24 mouse cellular contexts compared by ENCODE assay signal in genomic region chr10:6013743-6014142, GRCm38 (mm10).
DNase-seq lines count a peak whose midpoint lies in the region; ATAC-seq and TF ChIP-seq lines count a peak whose summit lies in the region.
"Had no signal": no experiment of that assay in that cellular context is flagged by ENCODE, and none has a peak within 500 bp of the region (broad histone marks: within the 10 kb centered on the region; RNA-seq: fewer than 3 reads in every experiment).

No protein-coding gene starts in this region.

- no peaks in the 10 kb centered on the region for H3K9me3 ChIP-seq in heart, embryonic 11.5 days (replicated peaks; ENCODE audit: control insufficient read depth, low read length)
- H3K9me3 ChIP-seq in midbrain, postnatal 0 days (ENCODE audit: low read length), result no peaks in the 10 kb centered on the region
- H3K9me3 ChIP-seq: forebrain, embryonic 13.5 days; heart, embryonic 15.5 days; limb, embryonic 13.5 days; megakaryocyte, embryonic 14.5 days; midbrain, embryonic 12.5 days; neural tube, embryonic 13.5 days had no signal

- no peak overlapping the region for H3K9ac ChIP-seq in heart, embryonic 11.5 days (ENCODE audit: low read depth, low read length)
- no peak overlapping the region for H3K9ac ChIP-seq in midbrain, postnatal 0 days (replicated peaks; ENCODE audit: low read length, poor library complexity, severe bottlenecking)
- H3K9ac ChIP-seq: forebrain, embryonic 13.5 days; heart, embryonic 15.5 days; limb, embryonic 13.5 days; midbrain, embryonic 12.5 days; neural tube, embryonic 13.5 days had no signal

- H3K4me1 ChIP-seq in heart, embryonic 11.5 days (ENCODE audit: control insufficient read depth, insufficient read depth, low read length), result no peaks in the 10 kb centered on the region
- H3K4me1 ChIP-seq in midbrain, postnatal 0 days (ENCODE audit: insufficient read depth, low read length), result no peaks in the 10 kb centered on the region
- H3K4me1 ChIP-seq: heart, embryonic 15.5 days; limb, embryonic 13.5 days; megakaryocyte, embryonic 14.5 days; midbrain, embryonic 12.5 days; neural tube, embryonic 13.5 days had no signal

- no peak for ATAC-seq in heart, embryonic 11.5 days (replicated peaks; ENCODE audit: insufficient number of reproducible peaks, low FRiP score, low TSS enrichment)
- no peak for ATAC-seq in midbrain, postnatal 0 days (ENCODE audit: low FRiP score)
- ATAC-seq: forebrain, embryonic 13.5 days; hindbrain, embryonic 16.5 days had no signal

- H3K4me2 ChIP-seq in heart, embryonic 11.5 days, result no peak overlapping the region
- no peak overlapping the region for H3K4me2 ChIP-seq in midbrain, postnatal 0 days (ENCODE audit: low read depth, low read length, poor library complexity, severe bottlenecking)
- H3K4me2 ChIP-seq: forebrain, embryonic 13.5 days; heart, embryonic 15.5 days; limb, embryonic 13.5 days; liver, embryonic 11.5 days; midbrain, embryonic 12.5 days; neural tube, embryonic 13.5 days had no signal

- no peak overlapping the region for H3K27ac ChIP-seq in heart, embryonic 11.5 days (ENCODE audit: low read depth, low read length)
- no peak overlapping the region for H3K27ac ChIP-seq in midbrain, postnatal 0 days (ENCODE audit: low read depth, low read length)
- H3K27ac ChIP-seq: forebrain, embryonic 13.5 days; heart, embryonic 15.5 days; kidney, postnatal 0 days; layer of hippocampus, adult 2 months; left cerebral cortex, adult 2 months; limb, embryonic 13.5 days; midbrain, embryonic 12.5 days; neural tube, embryonic 13.5 days had no signal

- H3K36me3 ChIP-seq in heart, embryonic 11.5 days (ENCODE audit: control insufficient read depth, insufficient read depth, low read length), result no peaks in the 10 kb centered on the region
- H3K36me3 ChIP-seq in midbrain, postnatal 0 days (ENCODE audit: insufficient read depth, low read length), result no peaks in the 10 kb centered on the region
- H3K36me3 ChIP-seq: heart, embryonic 15.5 days; limb, embryonic 13.5 days; midbrain, embryonic 12.5 days; neural tube, embryonic 13.5 days had no signal

- peak; percentile 94 for DNase-seq in heart, adult 11 months
- no peak for DNase-seq in heart, postnatal 25 days (ENCODE audit: low spot score)
- peak; percentile 5 to 16 for DNase-seq in heart, postnatal 14 days
- DNase-seq in lung, postnatal 36 days, result peak; percentile 14
- DNase-seq in lung, adult 18-20 months, result no peak
- no peak for DNase-seq in midbrain, postnatal 0 days (ENCODE audit: low spot score)
- DNase-seq: adrenal gland, postnatal 14 days; cerebellum, adult 11 months; cerebellum, adult 9-10 months; cerebellum, postnatal 36 days; kidney, adult 11 months; lung, postnatal 4 days had no signal

- TF ChIP-seq CTCF in midbrain, postnatal 0 days (IDR thresholded peaks at IDR 0.05), result no peak

- no peaks in the 10 kb centered on the region for H3K27me3 ChIP-seq in heart, embryonic 11.5 days (ENCODE audit: control insufficient read depth, insufficient read depth, low read length)
- no peaks in the 10 kb centered on the region for H3K27me3 ChIP-seq in midbrain, postnatal 0 days (ENCODE audit: insufficient read depth, low read length)
- H3K27me3 ChIP-seq: forebrain, embryonic 13.5 days; heart, embryonic 15.5 days; limb, embryonic 13.5 days; megakaryocyte, embryonic 14.5 days; midbrain, embryonic 12.5 days; neural tube, embryonic 13.5 days had no signal

- intact Hi-C loops in heart, postnatal 25 days (cut with DNase I), result no loop called here
- intact Hi-C loops in heart, postnatal 14 days (cut with DNase I), result no loop called here

- 69% methylated on average over 4 of the region's 4 CpGs for WGBS in heart, embryonic 11.5 days (ENCODE audit: insufficient replicate concordance)
- WGBS in midbrain, postnatal 0 days, result 72% methylated on average over 4 of the region's 4 CpGs

- H3K4me3 ChIP-seq in heart, embryonic 11.5 days (ENCODE audit: low read depth, low read length), result no peak overlapping the region
- no peak overlapping the region for H3K4me3 ChIP-seq in midbrain, postnatal 0 days (ENCODE audit: low read depth, low read length)
- H3K4me3 ChIP-seq: forebrain, embryonic 13.5 days; heart, embryonic 15.5 days; layer of hippocampus, adult 2 months; left cerebral cortex, adult 2 months; limb, embryonic 13.5 days; megakaryocyte, embryonic 14.5 days; midbrain, embryonic 12.5 days; neural tube, embryonic 13.5 days had no signal

Comparison
In these comparisons a context has a peak if more than half of its experiments do, and no peak if none do; other contexts are left out.
1. DNase-seq: peak in heart, adult 11 months (single experiment), heart, postnatal 14 days (2 of 2) and lung, postnatal 36 days (single experiment); none in heart, postnatal 25 days (single experiment), lung, adult 18-20 months (0 of 2) and midbrain, postnatal 0 days (single experiment).